Mouse (Mus musculus): Measurements from ENCODE around the gene Cmklr1.

DNA sequence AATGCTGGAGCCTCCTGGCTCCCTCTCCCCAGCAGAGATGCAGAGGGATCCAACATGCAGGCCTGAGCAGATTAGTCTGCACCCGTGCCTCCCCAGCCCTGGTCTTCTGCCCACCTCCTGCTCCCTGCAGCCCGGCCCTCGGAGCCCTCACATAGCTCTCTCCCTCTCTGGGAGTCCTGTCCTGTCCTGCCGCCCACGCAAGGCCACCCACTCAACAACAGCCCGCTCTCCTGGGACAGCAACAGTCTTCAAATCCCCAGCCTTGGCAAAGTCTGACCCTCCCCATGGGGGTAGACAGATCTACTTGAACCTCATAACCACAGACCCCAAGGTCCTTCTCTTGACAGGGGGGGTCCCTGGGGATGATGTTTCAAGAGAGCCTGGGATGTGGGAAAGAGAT is 39.7 kb downstream of the Cmklr1 start:
- TF ChIP-seq CTCF (IDR thresholded peaks at IDR 0.05; ENCODE audit: borderline replicate concordance, control insufficient read depth, extremely low read depth, insufficient read depth, low read length, poor library complexity) (no peak), POLR2A (IDR thresholded peaks at IDR 0.05; ENCODE audit: control insufficient read depth, extremely low read depth, insufficient read depth, low read length, poor library complexity) (no peak)
